Mouse (Mus musculus) kidney, adult 2 months (tissue): ENCODE data around the gene 1110008L16Rik.

Experiments
- CTCF ChIP-seq: fragments of 200-500 bp; conservative IDR thresholded peaks from 2 replicates; pipeline ENCODE4 v1.5.1; 2011; ENCODE audit warnings: low read depth, mild to moderate bottlenecking, control low read depth, low read length, moderate library complexity, mixed read lengths; ENCODE audit not compliant: insufficient read depth, insufficient read length
- POLR2A ChIP-seq: fragments of 200-500 bp; IDR thresholded peaks from one replicate; pipeline ENCODE4 v1.6.1; 2011; ENCODE audit warnings: low read depth, low read length, control low read depth

DNA sequence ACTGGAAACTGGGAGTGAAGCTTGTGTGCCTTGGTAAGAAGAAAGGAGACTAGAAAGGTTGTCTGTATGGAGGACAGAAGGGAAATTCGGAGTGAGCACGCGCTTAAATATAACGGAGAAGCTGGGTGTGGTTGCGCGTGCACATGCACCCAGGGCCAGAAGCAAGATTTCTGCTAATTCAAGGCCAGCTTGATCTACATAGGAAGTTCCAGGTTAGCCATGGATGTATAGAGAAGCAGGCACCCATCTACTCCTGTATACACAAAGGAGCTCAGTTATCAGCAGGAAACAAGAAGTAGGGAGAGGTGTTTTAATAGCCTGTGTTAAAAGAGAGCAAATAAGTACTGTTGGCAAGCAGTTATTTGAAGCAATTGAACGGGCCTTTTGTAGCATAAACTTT is 26.3 kb downstream of the 1110008L16Rik start:
- TF ChIP-seq CTCF (no peak), POLR2A (no peak)
